Mouse (Mus musculus): ENCODE data around the gene Htt.
A peak's percentile ranks its signal among the peaks of the same experiment; 100 is the strongest.
"Not testable (repeated sequence)": the region's sequence is repeated elsewhere in the genome, so short reads cannot be mapped to it uniquely, and the experiment has no call there.

Gene Htt

DNA sequence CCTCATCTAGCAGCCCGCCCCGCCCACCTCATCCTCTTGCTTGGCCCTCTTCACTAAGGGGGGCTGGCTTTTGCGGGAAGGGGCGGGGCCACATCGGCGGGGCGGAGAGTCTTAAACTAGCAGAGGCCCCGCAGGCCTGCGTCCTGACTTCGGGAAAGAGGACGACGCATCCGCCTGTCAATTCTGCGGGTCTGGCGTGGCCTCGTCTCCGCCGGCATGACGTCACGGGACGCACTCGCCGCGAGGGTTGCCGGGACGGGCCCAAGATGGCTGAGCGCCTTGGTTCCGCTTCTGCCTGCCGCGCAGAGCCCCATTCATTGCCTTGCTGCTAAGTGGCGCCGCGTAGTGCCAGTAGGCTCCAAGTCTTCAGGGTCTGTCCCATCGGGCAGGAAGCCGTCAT, at the start of gene Htt:
TSS of gene Htt (plus strand) at position 232 of the 400 bp plus-strand sequence.
- DNase-seq: peak; percentile 99

DNA sequence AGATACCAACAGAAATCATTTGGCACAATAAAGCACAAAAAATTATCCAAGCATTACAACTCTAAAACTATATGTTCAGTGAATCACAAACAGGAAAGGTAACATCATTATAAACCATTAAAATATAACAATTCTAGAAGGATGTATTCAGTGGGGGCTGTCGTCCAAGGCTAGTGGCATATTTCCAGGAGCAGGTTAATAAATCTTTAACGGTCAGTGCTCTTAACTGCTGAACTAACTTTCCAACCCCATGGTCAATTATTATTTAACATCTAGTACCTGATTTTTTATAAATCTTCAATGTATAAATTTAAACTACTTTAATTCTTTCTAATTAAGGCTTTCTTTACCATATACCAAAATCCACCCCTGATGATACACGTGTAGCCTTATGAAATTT, 47.2 kb upstream of the Htt start:
- DNase-seq: not testable (repeated sequence)

DNA sequence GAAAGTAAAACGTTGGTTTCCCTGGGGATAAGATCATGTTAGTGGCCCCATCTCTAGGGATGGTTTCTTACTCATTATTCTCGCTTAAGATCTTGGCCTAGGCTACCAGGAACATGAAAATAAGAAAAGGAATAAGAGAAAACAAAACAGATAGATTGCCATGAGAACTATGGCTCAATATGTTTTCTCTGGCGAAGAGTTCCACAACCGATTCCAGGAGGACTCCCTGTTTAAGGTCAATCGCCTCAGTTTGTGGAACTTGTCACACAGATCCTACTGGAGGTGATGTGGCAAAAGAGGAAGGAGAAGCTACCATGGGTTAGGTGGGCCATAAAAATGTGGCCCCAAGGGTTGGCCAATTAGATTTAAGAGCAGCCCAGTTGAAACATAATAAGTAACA, 46.7 kb upstream of the Htt start:
- no peak for DNase-seq

DNA sequence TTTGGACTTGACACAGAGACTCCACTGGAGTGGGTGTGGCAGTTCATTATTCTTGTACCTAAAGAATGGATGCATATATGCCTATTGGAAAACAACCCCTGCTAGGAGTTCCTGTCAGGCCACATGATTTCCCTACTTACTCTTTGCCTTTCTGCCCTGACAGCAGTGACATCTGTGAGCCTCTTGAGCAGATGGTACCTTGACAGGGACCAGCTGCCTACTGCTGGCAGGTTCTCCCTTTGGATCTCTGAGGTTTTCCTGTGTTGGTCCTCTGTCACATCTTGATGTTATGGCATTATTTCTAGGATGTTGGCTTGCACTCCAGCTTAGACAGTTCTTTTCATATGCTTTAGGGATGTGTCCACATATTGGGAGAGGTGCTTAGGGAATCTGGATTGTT, 32.4 kb upstream of the Htt start:
- no peak for DNase-seq

DNA sequence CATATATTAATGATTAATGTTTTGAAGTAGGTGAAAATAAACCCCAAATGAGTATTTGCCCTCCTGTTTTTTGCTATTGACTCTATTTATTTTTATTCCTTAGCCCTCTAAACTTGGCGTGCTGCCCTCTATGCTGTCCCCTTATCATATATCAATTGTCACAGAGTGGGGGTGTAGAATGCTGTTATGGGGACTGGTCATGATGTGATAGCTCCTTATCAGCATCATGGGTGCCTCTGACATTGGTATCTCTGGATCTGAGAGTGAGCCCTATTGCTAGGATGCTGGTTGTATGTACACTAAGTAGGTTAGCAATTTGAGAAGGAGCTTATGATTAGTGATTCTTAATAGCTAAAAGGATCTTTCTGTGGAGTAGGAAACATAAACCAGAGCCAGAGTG, 31.3 kb upstream of the Htt start:
- no peak for DNase-seq

DNA sequence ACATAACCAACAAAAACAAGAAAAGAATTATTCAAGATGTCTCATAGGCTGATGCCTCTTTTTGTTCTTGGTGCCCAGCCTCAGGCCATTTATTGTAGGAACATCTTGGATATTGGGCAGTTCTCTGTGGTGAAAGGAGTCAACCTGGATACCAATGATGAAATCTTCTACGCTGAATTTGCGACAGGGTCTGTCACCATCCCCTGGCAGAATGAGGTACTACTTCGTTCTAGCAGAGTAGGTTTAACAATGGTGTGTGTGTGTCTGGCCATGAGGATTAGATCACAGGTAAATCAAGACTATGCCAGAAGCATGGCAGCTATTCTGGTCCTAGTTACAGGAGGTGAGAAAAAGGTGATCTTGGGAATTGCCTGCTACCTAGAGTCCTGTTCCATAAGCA, 10.1 kb upstream of the Htt start:
- DNase-seq: no peak

DNA sequence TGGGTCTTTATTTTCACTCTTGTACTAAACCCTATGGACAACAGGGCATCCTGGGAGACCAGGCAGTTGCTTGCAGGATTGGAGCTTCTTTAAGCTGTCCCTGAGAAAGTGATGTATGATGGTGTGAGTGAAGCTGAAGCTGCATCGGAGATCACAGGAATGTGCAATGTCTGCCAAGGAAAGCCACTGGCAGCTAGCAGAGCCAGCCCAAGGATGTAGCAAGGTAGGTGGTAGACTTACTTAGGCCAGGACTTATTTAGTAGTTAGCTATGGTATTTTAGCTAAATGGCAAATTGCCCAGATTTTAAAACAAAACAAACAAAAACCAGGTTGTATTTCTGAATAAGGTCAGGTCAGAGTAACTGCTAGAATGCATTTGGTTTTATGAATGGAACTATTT, 2.8 kb upstream of the Htt start:
- no peak for DNase-seq

DNA sequence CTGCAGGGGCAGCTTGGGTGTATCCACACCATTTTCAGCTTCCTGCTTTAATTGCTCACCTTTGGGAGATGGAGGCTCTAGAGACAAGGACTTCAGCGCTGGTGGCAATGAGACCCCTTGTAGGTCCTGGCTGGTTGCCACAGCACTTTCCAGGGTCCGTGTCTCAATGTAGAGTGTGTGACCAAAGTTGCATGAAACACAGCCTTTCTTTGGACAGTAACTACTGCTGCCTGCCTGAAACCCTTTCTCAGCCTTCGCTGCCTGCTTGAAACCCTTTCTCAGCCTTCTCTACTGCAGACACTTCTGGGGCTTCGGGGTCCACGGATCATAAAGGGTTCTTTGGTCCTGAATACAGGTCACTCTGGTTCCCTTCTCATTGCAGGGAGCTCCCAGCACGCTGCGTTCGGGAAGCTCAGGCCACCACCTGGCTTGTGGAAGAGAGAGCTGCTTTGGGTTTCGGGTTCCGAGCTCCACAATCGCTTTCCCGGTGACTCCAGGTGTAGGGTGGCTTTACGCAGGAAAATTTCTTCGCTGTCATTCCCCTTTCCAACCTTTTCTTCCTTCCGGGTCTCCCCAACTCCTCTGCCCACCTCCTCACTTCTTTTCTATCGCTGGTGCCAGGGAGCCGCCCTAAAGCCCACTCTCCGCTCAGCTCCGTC, 561 bp upstream of the Htt start:
- DNase-seq: no peak

DNA sequence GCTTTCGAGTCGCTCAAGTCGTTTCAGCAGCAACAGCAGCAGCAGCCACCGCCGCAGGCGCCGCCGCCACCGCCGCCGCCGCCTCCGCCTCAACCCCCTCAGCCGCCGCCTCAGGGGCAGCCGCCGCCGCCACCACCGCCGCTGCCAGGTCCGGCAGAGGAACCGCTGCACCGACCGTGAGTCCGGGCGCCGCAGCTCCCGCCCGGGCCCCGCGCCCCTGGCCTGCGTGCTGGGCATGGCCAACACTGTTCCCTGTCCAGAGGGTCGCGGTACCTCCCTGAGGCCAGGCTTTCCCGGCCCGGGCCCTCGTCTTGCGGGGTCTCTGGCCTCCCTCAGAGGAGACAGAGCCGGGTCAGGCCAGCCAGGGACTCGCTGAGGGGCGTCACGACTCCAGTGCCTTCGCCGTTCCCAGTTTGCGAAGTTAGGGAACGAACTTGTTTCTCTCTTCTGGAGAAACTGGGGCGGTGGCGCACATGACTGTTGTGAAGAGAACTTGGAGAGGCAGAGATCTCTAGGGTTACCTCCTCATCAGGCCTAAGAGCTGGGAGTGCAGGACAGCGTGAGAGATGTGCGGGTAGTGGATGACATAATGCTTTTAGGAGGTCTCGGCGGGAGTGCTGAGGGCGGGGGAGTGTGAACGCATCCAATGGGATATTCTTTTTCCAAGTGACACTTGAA, 533 bp downstream of the Htt start:
- DNase-seq: peak; percentile 67

DNA sequence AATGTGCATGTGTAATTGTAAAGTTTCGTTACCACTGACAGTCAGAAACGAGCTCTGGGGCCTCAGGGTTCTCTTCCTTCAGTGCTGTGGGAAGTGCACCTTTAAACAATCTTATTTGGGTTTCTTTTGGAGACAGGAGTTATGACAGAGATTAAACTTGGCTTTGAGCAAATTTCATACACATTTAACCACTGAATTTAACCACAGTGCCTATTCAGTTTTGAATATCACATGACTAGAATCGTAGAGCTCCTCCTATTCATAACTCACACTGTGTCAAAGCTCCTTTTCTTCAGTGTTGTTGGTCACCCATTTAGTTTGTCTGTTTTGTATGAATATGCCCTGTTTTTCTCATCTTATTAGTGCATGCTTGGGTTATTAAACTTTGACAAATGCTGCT, 10.3 kb downstream of the Htt start:
- DNase-seq: no peak

DNA sequence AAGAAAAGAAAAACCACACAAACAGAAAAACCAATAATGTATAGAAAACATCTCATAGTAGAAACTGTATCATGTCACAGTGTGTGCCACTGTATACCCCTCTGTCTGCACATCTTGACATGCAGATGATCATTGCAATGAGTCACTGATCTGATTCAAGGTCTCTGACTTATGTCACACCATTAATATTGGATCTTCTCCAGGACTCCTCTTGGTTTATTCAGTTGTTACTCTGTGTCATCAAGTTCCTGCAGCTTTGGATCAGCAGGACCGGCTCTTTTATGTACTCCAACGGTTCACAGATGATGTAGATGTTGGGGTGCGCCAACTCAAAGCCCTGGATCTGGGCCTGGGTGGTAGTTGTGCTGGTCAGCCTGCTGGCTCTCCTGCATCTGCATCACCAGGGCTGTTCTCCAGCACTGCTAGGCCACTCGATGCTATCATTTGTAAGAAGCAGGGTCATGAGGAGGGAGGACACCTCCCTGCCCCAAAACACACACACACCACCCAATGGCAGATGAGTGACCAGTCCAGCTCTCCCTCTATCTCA, 11.2 kb downstream of the Htt start:
- no peak for DNase-seq

DNA sequence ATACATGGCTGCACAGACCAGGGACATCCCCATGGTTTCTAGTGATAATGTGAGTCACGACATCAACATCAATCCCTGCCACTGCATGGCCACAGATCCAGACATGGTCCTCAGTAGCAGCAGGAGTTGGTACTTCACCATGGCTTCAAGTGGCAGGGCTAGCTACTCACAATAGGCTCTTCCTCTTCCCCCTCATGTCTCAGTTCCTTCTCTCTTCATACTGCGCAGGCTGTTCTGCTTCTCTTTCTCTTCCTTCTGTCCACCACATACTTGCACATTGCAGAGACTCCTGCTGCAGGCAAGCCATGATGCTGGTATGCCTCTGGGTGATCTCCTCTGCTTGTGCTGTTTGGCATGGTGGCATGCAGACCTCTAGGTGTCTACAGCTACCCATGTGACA, 11.9 kb downstream of the Htt start:
- no peak for DNase-seq

DNA sequence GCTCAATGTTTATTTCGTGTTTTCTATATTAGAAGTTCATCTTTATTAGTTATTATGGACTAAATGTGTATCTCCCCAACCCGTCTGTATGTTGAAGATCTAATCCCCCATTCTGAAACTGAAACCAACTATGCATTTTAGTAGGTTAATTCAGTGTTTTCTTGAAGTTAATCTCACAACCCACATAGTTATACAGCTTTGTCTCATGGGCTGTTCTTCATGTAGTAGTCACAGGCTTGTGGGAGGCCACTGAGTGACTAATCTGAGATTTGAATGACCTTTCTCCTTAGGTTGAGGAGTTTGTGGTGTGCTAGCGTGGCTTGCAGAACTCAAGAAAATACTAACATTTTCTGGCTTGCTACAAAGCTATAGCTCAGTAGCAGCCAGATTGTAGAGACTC, 23.5 kb downstream of the Htt start:
- no peak for DNase-seq

DNA sequence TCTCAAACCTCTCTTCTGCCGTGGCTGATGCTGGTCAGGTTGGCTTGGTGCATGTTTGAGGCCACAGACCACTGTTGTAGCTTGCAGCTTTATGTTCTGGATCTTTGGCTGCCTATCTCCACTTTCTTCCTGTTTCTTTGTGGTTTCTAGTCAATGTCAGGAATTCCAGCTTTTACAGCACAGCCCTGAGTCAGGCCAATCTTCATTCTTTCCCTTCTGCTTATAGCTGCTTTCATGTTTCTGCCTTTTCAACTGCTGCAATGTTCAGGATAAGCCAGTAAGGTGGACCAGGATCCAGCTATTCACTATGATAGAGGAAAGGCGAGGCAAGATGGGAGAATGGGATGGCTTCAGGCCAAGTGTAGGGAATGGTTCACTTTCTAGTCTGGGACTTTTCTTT, 29.6 kb downstream of the Htt start:
- DNase-seq: no peak

DNA sequence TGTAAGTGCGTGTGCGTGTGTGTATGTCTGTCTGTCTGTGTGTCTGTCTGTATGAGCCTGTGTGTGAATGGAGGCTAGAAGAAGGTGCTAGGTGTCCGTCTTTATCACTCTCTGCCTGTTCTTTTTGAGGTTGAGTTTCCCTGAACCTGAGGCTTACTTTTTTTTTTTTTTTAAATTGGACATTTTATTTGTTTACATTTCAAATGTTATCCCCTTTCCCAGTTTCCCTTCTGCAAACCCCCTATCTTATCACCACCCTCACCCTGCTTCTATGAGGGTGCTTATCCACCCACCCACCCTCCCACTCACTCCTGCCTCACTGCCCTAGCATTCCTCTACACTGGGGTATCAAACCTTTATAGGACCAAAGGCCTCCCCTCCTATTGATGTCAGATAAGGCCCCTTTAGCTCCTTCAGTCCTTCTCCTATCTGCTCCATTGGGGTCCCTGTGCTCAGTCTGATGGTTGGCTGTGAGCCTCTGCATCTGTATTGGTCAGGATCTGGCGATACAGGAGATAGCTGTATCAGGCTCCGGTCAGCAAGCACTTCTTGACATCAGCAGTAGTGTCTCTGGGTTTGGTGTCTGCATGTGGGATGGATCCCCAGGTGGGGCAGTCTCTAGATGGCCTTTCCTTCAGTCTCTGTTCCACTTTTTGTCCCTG, 38.9 kb downstream of the Htt start:
- DNase-seq: no peak

DNA sequence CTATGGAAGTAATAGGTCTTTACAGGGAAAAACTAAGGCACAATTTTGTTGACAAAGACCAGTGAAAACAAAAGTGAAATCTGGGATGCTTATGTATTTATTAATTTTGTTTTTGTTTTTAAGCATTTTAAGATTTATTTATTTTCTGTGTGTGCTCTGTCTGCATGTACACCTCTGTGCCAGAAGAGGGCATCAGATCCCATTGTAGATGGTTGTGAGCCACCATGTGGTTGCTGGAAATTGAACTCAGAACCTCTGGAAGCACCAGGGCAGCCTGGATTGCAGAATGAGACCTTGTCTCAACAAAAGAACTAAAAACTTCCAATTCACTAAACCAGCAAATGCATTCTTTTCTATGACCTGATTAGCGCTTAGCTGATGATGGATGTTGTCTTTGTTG, 44.5 kb downstream of the Htt start:
- no peak for DNase-seq

DNA sequence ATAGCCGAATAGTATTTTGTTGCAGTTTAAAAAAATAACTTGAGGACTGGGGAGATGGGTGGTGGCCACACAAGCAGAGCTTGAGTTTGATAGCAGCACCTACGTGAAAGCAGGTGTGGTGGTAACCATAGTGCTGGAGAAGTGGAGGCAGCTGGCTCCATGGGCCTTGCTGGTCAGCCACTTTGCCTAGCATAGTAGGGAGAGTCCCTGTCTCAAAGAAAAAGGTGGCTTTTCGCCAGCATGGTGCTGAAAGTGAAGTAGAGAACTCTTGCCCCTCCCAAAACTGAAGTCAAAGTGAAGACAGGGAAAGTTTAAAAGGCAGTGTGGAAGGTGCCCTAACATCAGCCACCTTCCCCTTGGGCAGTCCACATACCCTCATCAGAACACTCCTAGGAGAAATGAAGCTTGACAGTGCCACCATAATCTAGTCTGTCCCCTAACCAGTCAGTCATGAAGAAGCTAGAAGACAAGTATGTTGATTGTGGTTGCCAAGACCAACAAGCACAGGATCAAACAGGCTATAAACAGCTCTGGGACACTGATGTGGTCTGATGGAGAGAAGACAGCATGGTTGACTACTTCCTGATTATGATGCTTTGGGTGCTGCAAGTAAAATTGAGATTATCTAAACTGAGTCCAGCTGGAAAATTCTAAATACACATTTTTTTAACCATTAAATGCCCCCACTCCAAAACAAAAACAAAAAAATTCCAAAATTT, 61.0 kb downstream of the Htt start:
- DNase-seq: no peak

DNA sequence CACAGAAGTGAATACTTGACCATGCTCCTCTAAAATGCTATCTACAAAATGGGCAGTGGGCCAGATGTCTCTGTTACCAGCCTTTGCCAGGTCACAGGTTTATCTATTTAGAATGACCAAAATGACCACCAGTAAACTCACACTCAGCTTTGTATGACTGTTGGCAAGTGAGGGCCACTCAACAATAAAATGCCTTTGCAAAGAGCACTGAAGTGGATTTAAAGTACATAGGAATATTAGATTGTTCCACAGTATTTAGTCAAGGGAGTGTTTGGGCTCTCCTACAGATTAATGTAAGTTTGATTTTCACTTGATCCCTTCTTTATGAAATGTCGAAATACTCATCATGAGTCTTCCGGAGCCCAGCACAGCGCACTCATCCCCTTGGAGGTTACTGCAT, 92.5 kb downstream of the Htt start:
- no peak for DNase-seq

DNA sequence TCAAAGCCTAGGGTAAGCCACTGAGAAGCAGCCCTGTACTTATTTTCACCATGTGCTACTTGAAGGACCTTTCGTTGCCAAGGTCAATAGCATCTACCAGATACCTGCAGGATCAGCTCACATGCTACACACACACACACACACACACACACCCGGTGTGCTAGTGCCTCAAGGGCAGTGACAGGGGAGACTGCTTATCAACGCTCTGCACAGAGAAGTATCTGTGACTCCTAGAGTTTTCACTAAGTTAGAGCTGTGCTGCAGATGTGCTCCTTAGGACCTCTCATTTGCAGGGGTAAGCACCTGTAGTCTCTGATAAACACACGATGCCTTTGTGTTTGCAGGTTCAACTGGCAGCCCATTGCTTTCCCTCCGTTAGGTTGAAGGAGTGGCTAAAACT, 103.8 kb downstream of the Htt start:
- no peak for DNase-seq

DNA sequence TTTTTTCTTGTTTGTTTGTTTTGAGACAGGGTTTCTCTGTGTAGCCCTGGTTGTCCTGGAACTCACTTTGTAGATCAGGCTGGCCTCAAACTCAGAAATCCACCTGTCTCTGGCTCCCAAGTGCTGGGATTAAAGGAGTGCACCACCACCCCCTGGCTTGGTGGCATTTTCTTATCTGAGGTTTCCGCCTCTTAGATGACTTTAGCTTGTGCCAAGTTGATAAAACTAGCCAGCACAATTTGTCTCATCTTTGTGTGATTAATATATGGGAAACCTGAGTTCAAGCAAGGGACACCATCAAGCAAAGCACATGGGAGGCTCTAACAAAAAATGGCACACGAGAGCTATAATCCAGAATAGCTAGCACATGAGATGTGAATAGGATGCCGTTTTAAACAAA, 118.8 kb downstream of the Htt start:
- not testable (repeated sequence) for DNase-seq

DNA sequence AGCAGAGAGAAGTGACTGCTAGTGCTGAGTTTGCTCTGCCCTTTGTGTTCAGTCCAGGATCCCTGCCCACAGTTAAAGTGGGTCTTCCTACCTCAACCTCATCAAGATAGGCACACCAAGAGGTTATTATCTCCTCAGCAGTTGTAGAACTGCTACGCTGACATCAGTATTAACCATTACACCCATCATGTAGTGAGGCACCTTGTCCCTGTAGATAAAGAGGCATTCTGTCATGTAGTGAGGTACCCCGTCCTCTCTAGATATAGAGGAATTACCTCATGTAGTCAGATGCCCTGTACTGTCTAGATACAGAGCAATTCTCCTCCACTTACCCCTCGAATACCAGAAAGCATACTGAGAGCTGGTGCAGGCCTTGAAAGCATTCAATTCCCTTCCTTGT, 119.5 kb downstream of the Htt start:
- DNase-seq: no peak

DNA sequence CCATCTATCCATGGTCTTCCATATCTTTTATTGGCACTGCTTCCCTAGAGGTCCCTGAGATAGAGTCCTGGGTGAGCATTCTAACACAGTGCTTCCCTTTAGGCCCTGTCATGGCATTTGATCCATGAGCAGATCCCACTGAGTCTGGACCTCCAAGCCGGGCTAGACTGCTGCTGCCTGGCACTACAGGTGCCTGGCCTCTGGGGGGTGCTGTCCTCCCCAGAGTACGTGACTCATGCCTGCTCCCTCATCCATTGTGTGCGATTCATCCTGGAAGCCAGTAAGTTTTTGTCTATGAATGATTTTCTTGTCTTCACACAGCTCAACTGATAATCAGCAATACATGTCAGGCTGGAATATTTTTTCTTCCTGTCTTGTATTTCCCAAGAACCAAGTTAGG, 123.7 kb downstream of the Htt start:
- no peak for DNase-seq

DNA sequence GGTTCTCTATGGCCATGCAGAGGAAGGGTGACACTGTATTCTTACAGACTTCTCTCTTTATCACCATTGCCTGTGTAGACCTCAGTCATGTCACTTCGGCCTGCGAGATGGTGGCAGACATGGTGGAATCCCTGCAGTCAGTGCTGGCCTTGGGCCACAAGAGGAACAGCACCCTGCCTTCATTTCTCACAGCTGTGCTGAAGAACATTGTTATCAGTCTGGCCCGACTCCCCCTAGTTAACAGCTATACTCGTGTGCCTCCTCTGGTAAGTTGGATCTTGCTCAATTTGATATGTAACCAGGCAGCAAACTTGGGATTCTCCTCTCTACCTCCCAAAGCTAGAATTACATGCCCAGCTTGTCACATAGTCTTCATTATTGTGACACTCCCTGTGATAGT, 127.7 kb downstream of the Htt start:
- no peak for DNase-seq

All from right cerebral cortex, adult 18-20 months (tissue).